Mouse (Mus musculus) hindbrain, embryonic 11.5 days (tissue): ENCODE results near the gene Tbccd1. TPM values are rescaled to one million over a fixed set of nuclear protein-coding genes. Genes with fewer than 3 reads are reported as not detected.
A peak's percentile ranks its signal among the peaks of the same experiment; 100 is the strongest.

Experiments used
- ATAC-seq: fragments of 200-750 bp; cut with Nextera tagmentation; 2 replicates; pipeline ENCODE4 v1.8.0; 2017; ENCODE audit warnings: mild to moderate bottlenecking, moderate TSS enrichment, moderate library complexity; ENCODE audit not compliant: low FRiP score
- DNase-seq: peaks from one replicate; pipeline ENCODE4 v3.0.0-alpha.2; 2015; ENCODE audit warnings: low spot score
- H3K27ac ChIP-seq: fragments of 300-500 bp; sonication (generic); 2 replicates; pipeline ENCODE4 v1.5.1; 2014; ENCODE audit warnings: mild to moderate bottlenecking, low read depth, low read length
- H3K27me3 ChIP-seq: fragments of 300-500 bp; sonication (generic); 2 replicates; pipeline ENCODE4 v1.6.1; 2014; ENCODE audit warnings: mild to moderate bottlenecking, low read length, moderate library complexity, mixed read lengths; ENCODE audit not compliant: control insufficient read depth, insufficient read depth
- H3K36me3 ChIP-seq: fragments of 300-500 bp; sonication (generic); 2 replicates; pipeline ENCODE4 v1.6.1; 2014; ENCODE audit warnings: mild to moderate bottlenecking, low read length, moderate library complexity, mixed read lengths; ENCODE audit not compliant: control insufficient read depth, insufficient read depth
- H3K4me1 ChIP-seq: fragments of 300-500 bp; sonication (generic); replicated peaks from 2 replicates; pipeline ENCODE4 v1.6.1; 2014; ENCODE audit warnings: low read length, mixed read lengths; ENCODE audit not compliant: control insufficient read depth, insufficient read depth
- H3K4me2 ChIP-seq: fragments of 300-500 bp; sonication (generic); replicated peaks from 2 replicates; pipeline ENCODE4 v1.6.1; 2014; ENCODE audit warnings: mild to moderate bottlenecking, low read depth, low read length
- H3K4me3 ChIP-seq: fragments of 300-500 bp; sonication (generic); 2 replicates; pipeline ENCODE4 v1.5.1; 2014; ENCODE audit warnings: low read depth, low read length
- H3K9ac ChIP-seq: fragments of 300-500 bp; sonication (generic); 2 replicates; pipeline ENCODE4 v1.6.1; 2014; ENCODE audit warnings: low read depth, low read length
- H3K9me3 ChIP-seq: fragments of 300-500 bp; sonication (generic); 2 replicates; pipeline ENCODE4 v1.6.1; 2016; ENCODE audit warnings: low read length; ENCODE audit not compliant: control insufficient read depth
- WGBS: fragments of 180-500 bp; shearing (Covaris S2); extraction: QIAGEN DNeasy Blood & Tissue Kit; methylation state at CpG from one replicate; pipeline ENCODE4 v1.1.7; 2014; 5-methylcytosine and 5-hydroxymethylcytosine counted together
- polyA plus RNA-seq: library from polyadenylated mRNA; unstranded; fragments of >200 nt; fragmentation: Nextera tagmentation; extraction: Ambion mirVana; gene quantifications from 2 replicates; pipeline ENCODE4 v1.2.1, GENCODE M21; 2014

Gene Tbccd1
- polyA plus RNA-seq, 1 experiment from 2014 or later, result 33.6 TPM

DNA sequence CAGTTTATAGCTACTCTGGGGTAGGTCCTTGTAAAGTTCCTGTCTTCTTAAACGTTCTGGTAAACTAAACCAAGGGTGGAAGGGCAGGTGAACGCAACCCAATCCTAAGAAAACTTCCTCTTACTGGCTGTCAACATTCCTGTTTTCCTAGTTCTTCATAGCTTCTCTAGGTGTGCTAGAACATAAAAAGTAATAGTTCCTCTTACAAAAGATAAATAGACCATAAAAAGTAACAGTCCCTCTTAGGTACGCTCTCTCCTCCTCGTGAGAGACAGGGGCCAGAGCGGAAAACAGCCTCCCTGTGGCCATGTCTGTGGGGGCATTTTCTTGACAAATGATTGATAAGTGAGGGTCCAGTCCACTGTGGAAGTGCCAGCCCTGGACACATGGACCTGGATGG, 12.6 kb downstream of the Tbccd1 start:
- ATAC-seq (no peak), DNase-seq (no peak)
- no peaks in the 10 kb centered on the region for H3K36me3 ChIP-seq
- 73% methylated on average over 5 of the region's 5 CpGs for WGBS
- no peak overlapping the region for H3K27ac ChIP-seq
- no peaks in the 10 kb centered on the region for H3K9me3 ChIP-seq
- peak overlapping the region; percentile 54 for H3K9ac ChIP-seq
- H3K4me3 ChIP-seq, result no peak overlapping the region
- no peaks in the 10 kb centered on the region for H3K4me1 ChIP-seq
- H3K27me3 ChIP-seq, result no peaks in the 10 kb centered on the region
- H3K4me2 ChIP-seq, result peak overlapping the region; percentile 62

DNA sequence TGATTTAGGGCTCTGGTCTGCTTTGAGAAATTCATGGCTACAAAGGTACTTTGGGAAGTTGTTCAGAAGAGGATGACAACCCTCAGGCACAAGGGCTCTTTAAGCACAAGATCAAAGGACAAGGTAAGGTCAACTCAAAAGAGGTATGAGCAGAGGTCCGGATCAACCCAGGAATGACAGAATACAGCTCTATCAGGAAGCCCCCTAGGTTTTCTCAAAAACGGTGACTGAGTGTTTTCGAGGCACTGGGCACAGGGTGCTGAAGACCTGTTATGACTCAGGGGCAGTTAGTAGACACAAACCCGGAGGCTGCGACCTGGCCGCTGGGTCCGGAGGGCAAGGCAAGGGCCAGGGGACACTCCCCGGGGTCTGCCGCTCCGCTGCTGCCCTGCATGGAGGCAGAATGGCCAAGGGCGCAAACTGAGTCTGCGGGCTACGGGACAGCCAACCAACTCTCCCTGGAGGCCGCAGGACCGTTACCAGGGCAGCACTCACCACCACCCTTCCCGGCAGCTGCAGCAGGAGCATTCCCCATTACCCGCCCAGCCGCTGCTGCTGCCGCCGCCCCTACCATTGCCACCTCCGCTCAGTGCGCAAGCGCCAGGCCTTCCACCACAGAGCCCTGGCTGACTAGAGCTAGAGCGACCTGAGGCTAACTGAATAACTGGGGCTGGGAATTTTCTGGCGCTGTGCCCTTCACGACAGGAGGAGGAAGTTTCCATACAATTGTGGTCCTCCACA, 13.2 kb downstream of the Tbccd1 start:
- DNase-seq (peak; percentile 85), ATAC-seq (peak; percentile 93)
- Histone ChIP-seq H3K9me3 (no peaks in the 10 kb centered on the region), H3K4me1 (no peaks in the 10 kb centered on the region), H3K4me3 (peak overlapping the region; percentile 38), H3K27ac (no peak overlapping the region), H3K9ac (peak overlapping the region; percentile 54), H3K36me3 (no peaks in the 10 kb centered on the region), H3K27me3 (no peaks in the 10 kb centered on the region), H3K4me2 (peak overlapping the region; percentile 62)
- WGBS, result 5% methylated on average over 25 of the region's 26 CpGs

DNA sequence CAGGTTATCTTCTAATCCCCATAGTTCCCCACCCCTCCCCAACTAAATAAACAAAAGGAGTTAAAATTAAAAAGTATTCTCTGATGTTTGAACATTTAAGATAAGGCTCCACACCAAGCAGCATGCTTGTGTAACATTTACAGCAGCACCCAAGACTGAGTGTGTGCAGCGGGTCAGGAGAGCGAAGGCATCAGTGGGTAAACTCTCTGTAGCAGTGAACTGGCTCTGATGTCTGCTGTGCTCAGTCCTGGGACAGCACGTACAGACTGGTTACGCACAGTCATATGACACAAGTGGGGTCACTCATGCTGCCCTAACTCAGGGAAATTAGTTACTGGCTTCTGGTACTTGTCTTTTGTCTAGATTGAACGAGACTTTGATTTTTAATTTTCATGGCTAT, 14.6 kb downstream of the Tbccd1 start:
- no peaks in the 10 kb centered on the region for H3K4me1 ChIP-seq
- H3K9ac ChIP-seq, result no peak overlapping the region
- H3K27ac ChIP-seq, result no peak overlapping the region
- WGBS, result 89% methylated on average over 5 of the region's 5 CpGs
- no peaks in the 10 kb centered on the region for H3K27me3 ChIP-seq
- DNase-seq (no peak), ATAC-seq (no peak)
- H3K36me3 ChIP-seq, result 0 out of 2 replicates have a peak, but pooled peaks cover 2% of the 10 kb centered on the region
- no peak overlapping the region for H3K4me2 ChIP-seq
- no peaks in the 10 kb centered on the region for H3K9me3 ChIP-seq
- H3K4me3 ChIP-seq, result no peak overlapping the region

DNA sequence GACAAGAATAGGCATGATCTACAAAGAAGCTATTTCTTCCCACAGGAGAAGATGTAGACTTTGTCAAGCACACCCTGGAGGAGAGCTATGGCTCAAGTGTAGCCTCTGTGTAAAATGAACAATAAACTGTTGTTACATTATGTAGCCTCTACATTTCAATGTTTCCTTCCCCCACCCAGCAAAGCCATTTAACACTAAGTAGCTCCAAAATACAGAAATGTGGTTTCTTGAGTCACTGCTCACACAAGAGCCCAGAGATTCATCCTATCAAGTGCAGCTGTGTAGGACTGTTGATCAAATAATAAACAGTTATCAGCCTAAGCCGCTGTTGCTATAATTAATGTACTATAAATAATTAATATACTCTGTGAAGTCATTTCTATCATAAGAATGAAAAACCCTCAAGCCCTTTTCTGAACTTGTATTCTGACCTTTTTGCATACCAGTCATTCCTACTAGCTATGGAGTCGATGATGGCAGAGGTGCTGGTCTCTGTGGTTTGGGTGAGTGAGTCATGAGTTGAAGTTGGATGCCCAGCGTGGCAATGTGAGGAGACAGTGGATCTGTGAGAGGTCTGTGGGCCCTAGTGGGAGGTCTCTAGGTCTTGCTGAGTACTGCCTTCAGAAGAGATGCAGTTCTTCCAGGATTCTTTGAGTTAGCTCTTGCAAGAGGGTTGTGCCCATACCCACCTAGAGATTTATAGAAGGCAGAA, 18.2 kb downstream of the Tbccd1 start:
- Histone ChIP-seq H3K9me3 (no peaks in the 10 kb centered on the region), H3K27me3 (no peaks in the 10 kb centered on the region), H3K4me3 (no peak overlapping the region), H3K36me3 (peaks cover 2% of the 10 kb centered on the region; the same call in 1 of the 2 replicates), H3K4me1 (no peaks in the 10 kb centered on the region), H3K27ac (no peak overlapping the region), H3K4me2 (no peak overlapping the region), H3K9ac (no peak overlapping the region)
- WGBS, result 89% methylated on average over 3 of the region's 3 CpGs
- DNase-seq (no peak), ATAC-seq (no peak)

DNA sequence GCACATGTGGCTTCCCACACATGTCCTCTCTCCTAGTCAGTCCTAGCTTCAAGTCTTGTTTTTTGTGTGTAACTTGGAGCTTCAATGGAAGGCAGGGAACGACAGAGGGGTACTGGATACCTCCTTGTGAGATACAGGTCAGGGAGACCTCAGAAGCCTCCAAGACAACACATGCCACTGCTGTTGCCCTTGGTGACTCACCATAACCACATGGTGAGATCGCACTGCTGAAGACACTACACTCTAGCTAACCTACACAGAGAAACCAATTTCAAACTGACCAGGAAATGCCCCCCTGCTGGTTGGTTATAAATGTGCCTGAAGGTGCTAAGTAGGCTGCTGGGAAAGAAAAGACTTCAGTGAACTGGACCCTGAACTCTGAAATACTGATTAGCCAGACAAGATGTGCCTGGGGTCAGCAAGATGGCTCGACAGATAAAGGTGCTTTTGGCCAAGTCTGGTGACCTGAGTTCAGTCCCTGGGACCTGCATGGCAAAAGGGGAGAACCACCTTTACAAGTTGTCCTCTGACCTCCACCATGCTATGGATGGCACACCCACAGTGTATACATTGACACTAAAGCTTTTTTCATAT, 24.4 kb downstream of the Tbccd1 start:
- no peak for DNase-seq
- H3K27me3 ChIP-seq, result no peaks in the 10 kb centered on the region
- no peaks in the 10 kb centered on the region; the same call in 1 of the 2 replicates for H3K36me3 ChIP-seq
- ATAC-seq, result no peak
- H3K9ac ChIP-seq, result no peak overlapping the region
- H3K4me1 ChIP-seq, result no peaks in the 10 kb centered on the region
- no peak overlapping the region for H3K27ac ChIP-seq
- no peak overlapping the region for H3K4me3 ChIP-seq
- no peaks in the 10 kb centered on the region for H3K9me3 ChIP-seq
- H3K4me2 ChIP-seq, result no peak overlapping the region
- WGBS, result 85% methylated on average over 3 of the region's 3 CpGs

DNA sequence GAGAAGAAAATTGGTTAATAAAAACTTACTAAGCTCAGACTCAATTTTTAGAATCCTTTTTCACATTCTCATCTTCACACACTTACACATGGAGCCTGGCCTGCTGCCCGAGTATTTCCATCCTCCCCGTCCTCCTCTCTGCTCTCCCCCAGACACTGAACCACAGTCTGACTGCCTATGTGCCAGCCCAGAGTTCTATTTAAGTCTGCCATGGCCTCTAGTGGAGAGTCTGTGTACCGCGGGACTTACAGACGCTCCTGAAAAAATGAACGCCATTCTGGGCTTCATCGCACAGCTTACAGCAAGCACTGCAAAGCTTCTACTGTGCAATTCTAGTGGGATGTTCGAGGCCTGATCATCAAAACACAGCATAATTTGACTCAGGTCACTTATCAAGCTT, 36.7 kb downstream of the Tbccd1 start:
- Histone ChIP-seq H3K4me2 (no peak overlapping the region), H3K27ac (no peak overlapping the region), H3K27me3 (no peaks in the 10 kb centered on the region), H3K9me3 (no peaks in the 10 kb centered on the region), H3K9ac (no peak overlapping the region), H3K36me3 (no peaks in the 10 kb centered on the region), H3K4me1 (no peaks in the 10 kb centered on the region), H3K4me3 (no peak overlapping the region)
- DNase-seq (peak; percentile 30), ATAC-seq (no peak)
- 65% methylated on average over 8 of the region's 8 CpGs for WGBS

DNA sequence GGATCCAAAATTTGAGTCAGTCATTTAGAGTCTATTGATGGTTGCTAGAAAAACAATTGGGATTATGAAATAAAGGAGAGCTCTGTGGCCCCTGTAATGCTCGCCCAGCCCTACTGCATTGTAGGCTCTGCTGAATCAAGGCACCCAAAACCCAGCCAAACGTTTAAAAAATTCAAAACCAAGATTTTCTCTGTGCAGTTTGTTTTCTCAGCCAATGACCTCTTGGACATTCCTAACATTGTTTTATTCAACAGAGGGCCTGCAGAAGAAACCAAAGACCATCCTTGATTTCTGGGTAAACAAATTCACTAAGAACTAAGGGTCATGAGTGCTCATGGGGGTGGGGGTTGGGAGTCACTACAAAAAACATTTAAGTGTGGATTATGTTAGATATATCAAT, 46.0 kb downstream of the Tbccd1 start, which contains the start of gene Crygs:
Gene Crygs (minus strand): TSS at position 101 of the 400 bp plus-strand sequence.
- H3K9me3 ChIP-seq, result no peaks in the 10 kb centered on the region
- no peaks in the 10 kb centered on the region for H3K36me3 ChIP-seq
- no peak within 1 kb of the TSS for H3K9ac ChIP-seq
- H3K27me3 ChIP-seq, result no peaks in the 10 kb centered on the region
- ATAC-seq, result no peak
- WGBS, result 66% methylated on average over 2 of the region's 2 CpGs
- H3K27ac ChIP-seq, result no peak within 1 kb of the TSS
- no peak for DNase-seq
- H3K4me3 ChIP-seq, result no peak within 1 kb of the TSS
- no peak within 1 kb of the TSS for H3K4me2 ChIP-seq
- H3K4me1 ChIP-seq, result no peaks in the 10 kb centered on the region

DNA sequence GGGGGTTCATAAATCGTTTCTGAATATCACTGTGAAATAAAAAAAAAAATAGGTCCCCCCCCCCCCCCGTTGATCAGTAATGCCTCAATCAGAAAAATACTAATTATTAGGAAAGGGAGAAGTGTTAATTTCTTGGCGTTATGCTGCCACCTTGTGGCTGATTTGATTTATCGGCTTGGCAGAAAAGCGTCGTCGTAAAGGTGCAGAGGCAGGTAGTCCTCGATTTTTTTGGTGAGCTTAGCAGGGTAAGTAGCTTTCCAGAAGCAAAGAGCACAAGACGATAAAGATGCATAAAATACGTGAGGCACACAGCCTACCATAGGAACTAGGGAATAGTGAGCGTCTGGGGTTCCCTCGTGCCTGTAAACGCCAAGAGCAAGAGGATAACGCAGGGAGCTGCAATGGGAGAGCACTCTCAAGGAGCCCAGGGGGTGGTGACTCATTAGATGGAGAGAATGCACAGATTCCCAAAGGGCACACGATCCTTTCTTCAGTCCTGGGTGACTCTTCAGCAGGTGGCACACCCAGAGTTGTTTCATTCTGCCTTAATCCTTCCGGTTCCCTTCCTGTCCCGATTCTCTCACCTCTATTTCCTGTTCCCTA, 49.9 kb downstream of the Tbccd1 start:
- Histone ChIP-seq H3K36me3 (no peaks in the 10 kb centered on the region), H3K4me1 (no peaks in the 10 kb centered on the region), H3K27ac (no peak overlapping the region), H3K9ac (0 out of 2 replicates have a peak overlapping the region, but pooled peaks have one; percentile 11), H3K9me3 (no peaks in the 10 kb centered on the region), H3K4me3 (no peak overlapping the region), H3K27me3 (peaks cover 6% of the 10 kb centered on the region; the same call in 1 of the 2 replicates), H3K4me2 (0 out of 2 replicates have a peak overlapping the region, but pooled peaks have one; percentile 17)
- ATAC-seq (no peak), DNase-seq (peak; percentile 76)
- WGBS, result 17% methylated on average over 17 of the region's 17 CpGs
